Mouse (Mus musculus) spleen, adult 12 weeks (tissue): ENCODE measurements around the gene Cntn6.

Source experiments
- DNase-seq: peaks from one replicate; pipeline ENCODE4 v3.0.0; 2022; ENCODE audit warnings: low spot score

Gene Cntn6

DNA sequence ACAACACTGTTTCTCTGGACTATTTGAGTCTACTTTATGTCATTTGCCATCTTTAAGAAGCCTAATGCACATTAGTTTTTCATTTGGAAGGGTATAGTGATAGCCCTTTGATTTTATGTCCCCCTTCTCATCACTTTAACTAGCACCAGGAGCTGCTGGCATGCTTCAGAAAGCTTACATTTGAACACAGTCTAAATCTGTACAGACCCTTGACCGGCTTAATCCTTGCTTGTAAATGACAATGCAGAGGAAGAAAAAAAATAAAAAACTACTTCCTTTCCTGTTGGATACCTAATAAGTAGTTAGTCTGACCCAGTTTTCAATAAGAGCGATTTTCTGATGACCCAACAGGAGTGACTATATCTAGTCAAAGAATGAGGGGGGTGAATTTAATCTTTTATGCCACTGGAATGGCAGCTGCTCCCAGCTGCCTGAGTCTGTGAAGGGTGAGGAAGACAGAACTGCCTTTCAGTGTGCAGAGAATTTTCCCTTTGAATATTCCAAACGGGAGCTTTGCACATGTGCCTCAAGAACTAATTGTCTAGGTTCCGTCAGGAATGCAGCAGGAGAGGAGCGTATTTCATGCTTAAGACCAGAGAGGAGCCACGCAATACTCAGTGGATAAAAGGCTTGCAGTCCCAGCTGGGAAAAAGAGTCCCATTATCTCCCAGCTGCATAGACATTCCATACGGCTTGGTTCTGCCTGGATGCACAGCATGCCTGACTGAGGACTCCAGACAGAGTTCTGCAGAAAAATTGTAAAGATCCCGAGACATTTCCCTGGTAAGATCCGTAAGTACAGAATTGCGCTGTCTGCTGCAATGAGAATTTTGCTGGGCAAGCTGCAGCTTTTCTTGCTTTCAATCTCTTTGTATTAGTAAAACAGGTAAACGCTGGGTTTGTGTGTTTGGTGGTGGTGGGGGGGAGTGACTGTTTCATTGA, at the start of gene Cntn6:
Gene Cntn6 (plus strand): TSS at position 301 of the 942 bp plus-strand sequence.
- no peak for DNase-seq

DNA sequence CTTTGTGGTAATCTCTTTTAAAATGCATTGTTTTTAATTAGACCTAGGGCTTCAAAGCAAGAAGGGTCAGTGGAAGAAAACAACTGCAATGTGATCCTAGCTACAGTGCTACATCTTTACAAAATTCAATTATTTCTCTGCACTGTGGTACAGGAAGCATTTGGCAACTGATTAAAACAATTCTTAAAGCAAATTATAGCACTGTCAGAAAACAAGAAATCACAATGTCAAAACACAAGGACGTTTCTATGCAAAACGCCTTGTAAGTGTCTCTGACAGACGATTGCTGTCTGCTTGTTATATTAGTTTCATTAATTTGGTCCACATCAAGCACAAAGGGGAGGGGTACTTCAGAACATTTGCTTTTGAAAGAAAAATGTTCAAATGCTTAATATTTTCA, 48.9 kb upstream of the Cntn6 start:
- DNase-seq = no peak

DNA sequence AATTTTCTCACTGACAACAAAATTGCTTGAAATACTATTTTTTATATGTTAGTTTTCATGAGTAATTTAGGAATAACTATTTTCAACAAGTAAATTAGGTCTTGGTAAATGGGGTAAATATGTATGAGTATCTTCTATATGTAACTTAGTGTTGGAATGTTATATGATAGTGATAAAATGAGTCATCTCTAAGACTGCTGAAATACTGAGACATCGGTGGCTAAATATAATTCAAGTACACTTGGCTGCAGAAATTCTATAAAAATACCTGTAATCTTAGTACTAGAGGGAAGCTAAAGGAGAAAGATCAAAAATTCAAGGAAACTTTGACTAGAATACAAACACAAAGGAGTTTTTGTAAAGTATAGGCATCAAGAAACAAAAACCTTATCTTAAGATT, 21.9 kb upstream of the Cntn6 start:
- no peak for DNase-seq

DNA sequence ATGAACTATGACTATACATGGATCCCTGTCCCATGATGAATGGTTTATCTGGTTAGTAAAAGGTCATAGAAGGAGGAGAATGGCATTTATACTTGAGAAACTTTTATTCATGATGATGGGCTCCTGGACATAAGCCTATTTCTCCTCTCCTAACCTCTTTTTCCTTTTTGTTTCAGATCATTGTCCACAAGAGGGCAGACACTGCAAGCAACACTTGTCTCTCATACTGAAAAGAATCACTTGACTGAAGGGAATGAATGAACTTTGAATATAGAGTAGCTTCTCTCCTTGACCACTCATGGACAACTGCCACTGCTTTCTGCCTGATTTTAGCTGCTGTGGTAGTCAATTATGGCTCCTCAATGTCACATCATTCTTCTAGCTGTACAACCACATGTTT, 13.3 kb upstream of the Cntn6 start:
- no peak for DNase-seq

DNA sequence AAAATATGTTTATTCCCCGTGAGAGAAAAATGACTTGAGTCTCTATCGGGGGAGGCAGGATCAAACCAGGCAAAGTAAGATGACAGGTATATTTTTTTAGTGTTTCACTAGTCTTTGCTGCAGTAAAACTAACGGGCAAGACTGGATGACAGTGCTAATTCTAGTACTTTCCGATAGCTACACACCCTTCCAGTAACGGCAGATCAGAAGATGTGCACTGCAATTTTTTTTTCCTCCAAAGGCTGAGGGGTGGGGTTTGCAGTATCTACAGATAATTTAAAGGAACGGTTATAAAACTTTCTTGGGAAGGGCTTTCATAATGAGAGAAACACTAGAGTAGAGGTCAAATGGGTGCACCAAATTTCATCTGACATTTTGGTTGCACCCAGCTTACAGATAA, 869 bp downstream of the Cntn6 start:
- no peak for DNase-seq

DNA sequence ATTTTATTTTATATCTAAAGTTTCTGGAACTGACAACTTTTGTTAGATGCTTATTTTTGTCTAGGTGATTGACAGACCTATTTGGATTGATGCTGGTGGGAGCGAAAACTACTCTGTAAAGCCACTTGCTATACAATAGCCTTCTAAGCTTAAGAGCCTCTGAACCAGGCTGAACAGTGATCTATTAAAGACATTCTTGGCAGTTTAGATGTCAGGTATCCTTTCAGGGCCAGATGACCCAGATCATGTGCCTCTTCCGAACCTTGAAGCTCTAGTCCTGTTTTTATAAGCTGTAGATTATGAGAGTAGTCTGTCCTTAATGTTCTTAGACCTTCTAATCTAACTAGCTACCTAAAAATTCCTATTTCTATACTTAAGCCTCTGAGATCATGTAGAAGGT, 3.2 kb downstream of the Cntn6 start:
- DNase-seq = no peak

DNA sequence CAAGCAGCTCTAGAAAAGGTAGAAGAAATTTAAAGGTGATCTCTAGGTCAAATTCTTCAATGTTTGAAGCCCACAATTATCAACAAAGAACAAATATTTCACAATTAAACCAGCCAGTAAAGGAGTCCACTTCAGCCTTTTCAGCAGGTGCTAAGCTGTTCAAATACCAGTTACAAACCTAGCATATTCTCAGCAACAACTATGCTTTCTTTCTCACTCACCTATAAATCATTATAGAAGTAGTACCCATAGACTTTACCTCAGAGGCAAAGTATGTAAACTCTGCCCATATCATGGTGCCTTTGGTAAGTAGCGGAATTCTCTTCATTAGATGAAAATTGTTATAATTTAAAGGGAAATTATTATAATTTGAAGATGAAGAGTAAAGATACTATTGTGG, 71.4 kb downstream of the Cntn6 start:
- no peak for DNase-seq

DNA sequence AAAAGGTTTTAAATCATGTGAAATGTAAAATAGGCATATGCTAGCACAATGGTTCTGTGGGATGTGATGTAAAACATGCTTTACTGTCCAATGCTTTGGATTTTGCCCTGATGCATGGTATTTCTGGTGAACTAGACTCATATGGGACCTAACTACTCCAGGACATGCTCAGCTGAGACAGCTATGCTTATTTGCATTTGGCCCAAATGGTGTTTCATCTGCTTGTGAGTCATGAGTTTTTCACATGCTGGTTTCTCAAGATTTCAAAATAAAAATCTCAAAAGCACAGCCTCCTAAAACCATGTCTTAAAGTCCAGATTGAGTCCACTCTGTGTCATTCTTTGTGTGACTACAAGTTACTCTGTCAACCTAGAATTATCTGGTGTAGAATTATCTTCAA, 77.0 kb downstream of the Cntn6 start:
- no peak for DNase-seq

DNA sequence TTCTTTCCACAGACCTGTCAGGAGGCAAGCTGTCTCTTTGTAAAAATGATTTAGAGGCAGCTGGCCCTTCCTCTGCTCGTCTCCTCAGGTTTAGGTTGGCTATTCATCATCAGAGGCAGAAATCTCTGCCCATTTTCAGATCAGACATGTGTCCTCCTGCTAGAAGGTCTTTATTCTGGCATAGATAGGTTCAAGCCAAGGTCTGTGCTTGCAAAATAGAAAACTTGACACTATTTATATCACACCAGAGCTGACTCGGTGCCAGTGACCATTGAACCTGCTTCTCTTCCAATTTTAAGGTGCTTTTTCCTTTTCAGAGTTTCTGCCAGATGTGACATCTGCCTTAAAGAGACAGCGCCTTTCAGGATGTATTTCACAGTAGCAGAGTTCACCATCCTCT, 95.4 kb downstream of the Cntn6 start:
- DNase-seq = no peak

DNA sequence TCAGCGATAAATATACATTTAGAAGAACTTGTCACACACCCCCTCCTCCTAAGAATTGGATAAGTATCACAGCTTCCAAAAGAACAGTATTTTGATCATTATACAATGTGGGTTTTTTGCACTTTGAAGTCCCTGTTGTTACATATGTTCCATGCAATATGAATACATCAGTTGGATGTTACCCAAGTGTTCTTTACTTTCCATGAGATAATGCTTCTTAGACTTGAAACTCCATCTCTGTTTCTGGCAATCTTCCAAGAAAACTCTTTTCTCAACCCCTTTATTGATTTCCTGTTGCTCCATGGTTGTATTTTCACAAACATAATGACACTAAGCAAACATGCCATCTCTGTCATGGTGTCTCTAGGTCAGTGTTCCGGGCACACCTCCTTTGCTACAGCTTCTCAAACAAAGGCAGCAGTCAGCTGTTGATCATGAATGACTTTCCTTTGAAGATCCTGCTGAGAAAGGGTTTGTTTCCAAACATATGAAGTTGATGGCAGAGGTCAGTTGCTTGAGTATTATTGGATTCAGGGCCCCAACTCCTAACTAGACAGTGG, 108.3 kb downstream of the Cntn6 start:
- DNase-seq = no peak

DNA sequence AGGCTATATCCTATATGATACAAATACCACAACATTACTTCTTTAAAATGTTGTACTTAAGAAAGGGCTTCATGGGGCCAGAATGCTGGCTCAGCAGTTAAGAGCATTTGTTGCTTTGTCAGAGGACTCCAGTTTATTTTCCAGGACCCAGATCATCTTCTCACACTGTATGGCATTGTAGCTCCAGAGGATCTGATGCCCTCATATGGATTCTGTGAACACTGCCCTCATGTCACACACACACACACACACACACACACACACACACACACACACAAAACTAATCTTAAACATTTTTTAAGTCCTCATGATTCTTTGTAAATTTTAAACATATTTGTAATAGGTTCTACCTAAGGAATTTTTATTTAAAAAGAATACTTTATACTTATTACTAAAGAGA, 110.3 kb downstream of the Cntn6 start:
- no peak for DNase-seq

DNA sequence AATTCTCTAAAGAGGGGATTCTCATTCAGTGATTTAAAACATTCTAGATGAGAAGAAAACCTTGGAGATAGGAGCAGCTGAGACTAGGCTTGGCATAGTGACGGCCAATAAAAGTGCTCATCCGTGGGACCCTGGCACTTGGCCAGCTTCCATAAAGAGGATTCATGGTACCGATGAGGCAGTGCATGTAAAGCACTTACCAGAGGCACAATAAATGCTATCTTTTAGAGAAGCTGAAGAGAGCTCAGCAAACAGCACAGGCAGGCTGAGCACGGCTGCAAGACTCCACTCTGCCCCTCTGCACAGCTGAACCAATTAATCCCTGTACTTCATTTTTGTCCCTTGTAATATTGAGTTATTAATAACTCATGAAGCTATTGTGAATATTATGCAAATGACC, 110.8 kb downstream of the Cntn6 start:
- no peak for DNase-seq

DNA sequence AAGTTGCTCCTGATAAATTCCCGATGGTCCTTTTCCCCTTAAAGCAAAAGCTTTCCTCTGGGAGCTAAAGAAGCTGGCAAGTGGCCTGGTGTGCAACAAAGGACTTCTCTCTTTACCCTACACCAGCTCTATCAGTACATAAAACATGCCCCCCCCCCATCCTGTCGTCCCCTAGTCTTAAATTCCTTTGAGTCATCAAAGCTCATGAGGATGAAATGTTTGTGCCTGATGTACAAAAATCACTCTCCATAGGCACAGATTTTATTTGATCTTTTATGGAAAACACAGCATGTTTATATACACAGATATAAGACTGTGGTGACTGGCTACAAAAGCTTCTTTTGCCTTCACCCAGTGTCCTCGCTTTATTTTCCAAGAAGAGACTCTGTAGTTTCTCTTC, 112.6 kb downstream of the Cntn6 start:
- DNase-seq = no peak

DNA sequence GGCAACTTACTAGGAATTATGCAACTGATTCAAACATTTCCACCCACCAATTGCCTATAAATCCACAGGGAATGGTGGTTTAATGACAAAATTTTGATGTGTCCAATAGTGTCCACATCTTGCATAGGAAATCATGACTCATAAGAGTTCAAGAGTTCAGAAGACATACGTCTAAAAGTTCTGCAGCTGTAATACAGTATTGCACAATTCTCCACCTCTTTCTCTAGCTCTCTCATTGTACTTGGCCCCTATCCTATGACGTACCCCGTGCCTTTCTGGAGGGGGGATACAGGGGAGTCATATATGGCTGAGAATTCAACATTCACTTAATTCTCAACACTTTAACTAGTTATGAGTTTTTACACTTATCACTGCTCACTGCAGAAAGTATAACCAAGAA, 160.9 kb downstream of the Cntn6 start:
- no peak for DNase-seq

DNA sequence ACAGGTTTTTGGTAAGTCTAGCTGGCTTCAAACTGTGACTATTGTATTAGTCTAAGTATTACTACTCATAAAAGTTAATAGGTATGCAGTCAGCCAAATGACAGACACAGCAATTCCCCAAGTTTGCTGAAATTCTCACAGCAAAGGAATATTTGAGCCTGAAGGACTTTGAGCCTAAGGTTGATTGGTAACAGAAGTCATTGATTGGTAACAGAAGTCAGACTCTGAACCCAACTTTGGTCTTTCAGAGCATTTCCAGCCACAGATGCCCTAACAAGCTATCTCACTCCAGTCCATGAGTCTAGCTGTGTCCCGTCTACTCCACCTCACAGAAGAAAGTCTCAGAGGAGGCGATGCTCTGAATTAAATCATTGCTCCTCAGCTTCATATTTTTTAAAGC, 176.1 kb downstream of the Cntn6 start:
- no peak for DNase-seq

DNA sequence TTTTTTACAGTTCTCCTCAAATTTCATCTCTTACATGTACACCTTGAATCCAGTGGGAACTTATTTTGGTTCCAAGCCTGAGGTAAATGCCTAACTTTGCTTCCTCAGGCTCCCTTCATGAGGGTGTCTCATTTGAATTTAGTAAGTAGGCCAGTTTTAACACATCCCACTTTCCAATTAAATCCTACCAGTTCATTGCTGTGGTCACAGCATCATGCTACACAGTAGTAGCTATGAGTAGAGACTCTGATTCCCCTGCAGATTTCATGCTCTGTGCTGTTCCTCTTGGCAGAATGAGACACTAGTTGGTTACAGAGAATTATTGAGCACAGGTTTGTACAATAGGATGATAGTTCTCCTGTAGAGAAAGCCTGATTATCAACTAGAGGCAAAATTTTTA, 181.7 kb downstream of the Cntn6 start:
- no peak for DNase-seq

DNA sequence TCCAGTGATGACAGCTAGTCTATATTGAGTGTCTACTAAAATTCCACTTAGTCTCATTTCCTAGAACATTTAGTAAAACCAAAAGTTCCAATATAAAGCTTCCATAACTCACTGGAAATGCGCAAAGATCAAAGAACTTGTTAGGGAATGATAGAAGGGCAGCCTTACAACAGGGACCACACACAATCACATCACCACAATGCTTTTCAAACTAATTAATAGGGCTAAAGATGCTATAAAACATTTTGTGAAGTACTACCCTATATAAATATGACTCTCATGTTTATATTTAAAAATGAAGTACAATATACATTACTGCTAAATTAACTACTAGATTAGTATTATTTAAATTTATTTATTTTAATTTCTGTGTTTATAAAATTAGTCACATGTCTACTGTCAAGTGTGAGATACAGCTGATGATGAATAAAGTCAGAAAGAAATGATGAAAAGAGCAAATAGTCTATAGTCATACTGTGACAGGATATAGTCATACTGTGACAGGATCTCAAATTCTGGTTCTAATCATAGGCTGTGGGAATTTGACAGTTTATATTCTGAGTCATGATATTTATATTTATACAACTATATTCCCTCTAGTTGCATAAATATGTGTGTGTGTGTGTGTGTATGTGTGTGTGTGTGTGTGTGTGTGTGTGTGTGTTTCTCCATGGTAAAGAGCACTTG, 187.4 kb downstream of the Cntn6 start:
- DNase-seq = no peak

DNA sequence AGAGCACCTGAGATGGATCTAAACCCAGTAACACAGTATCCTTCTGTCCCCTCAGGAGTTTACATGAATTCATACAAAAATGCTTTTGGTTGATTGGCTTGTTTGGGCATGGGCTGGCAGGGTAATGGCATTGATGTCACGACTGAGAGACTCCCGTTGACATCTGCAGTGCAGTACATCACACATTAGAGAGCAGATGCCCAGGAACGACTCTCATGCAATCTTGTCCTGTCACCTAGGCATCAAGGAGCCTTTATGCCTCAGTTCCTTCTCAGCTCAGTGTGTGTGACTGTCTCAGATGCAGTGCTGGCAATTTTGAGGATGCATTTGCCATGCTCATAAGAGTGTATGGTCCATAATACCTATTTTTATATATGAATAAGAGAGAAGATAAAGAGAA, 195.4 kb downstream of the Cntn6 start:
- no peak for DNase-seq

DNA sequence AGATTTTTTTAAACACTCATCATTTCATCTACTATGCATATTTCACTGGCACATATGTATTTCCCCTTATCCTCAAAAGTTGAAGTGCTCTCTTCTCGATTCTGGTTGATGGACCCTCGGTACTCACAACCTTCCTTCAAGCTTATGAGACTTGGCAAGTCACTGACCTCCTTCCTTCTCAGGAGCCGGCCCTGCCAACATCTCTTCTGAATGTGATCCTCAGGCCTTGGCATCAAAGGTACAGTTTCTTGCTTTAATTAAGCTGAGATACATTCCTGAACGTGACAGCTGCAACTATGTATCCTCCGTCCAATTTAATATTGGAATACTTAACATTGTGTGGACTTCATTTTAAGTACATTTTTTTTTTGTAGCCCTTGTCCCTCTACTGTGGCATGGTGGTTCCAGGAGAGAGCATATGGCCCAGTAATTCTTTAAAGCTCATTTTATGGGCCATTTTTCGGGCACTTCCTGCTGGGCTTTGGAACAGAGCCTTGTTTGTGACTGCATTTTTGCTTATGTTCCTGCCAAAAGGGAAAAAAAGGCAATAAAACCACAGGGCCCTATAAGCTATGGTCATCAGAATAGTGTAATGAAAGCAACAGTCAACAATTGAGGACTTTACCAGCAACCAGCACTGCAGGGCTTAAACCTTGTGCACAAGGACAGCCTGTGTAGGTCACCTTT, 196.0 kb downstream of the Cntn6 start:
- DNase-seq = no peak

DNA sequence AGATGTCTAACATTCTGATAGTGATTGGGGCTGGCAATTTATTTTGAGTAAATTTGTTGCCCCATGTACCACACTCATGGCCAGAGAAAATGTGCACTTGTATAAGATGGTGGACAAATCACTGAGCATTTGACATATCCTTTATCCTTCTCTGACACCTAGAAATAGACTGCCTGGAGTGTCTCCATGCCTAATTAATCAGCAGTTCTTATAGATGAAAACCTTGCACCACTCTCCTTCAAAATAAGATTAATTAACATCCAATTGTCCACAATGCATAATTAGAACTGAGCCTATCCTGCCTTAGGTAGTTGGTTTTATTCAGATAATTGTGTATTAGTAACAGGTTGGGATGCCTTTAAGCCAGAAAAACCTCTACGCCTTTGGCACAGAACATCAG, 236.0 kb downstream of the Cntn6 start:
- DNase-seq = no peak

DNA sequence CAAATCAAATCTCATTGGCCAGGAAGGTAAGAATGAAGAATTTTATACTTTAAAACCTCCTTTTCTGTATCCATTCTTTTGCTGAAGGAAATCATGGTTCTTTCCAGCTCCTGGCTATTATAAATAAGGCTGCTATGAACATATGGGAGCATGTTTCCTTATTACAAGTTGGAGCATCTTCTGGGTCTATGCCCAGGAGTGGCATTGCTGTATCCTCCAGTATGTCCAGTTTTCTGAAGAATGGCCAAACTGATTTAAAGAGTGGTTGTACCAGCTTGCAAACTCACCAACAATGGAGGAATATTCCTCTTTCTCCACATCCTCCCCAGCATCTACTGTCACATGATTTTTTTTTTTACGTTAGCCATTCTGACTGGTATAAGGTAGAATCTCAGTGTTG, 241.7 kb downstream of the Cntn6 start:
- DNase-seq = no peak

DNA sequence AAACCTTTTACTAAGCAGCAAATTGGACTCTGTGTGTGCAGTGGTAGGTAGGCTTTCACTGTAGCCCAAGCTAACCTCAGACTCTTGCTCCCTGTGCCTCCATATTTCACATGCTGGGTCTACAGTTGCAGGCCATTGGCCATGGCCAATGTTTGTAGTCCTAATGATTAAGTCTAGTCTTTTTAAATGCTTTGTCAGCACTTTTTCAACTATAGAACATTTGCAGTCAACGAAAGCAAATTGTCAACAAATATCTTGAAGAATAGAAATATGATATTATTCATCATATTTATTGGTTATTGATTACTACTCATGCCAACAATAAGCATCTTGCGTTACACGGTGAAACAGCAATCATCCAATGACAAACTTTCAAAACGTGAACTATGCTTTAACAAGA, 246.4 kb downstream of the Cntn6 start:
- DNase-seq = no peak

DNA sequence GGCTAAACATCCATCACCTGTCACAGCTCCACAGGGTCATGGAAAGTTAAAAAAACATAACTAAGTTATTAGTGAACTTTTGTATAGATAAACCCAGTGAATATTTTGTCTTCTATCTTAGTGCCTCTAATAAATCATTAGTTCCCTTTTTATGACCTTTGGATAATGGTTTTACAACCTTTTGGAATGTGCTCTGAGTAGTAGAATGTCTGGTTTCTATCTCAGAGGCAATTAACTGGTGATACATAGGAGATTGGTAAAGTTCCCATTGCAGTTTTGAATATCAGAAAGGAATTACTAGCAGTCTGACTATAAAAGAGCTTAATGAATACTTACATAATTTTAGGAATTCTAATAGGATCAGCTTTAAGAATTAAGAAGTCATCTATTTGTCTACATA, 265.5 kb downstream of the Cntn6 start:
- no peak for DNase-seq
